Mouse (Mus musculus) embryo, embryonic 9.5 days (tissue): ENCODE results near the gene Mymx.

Source experiments
- DNase-seq: peaks from one replicate; pipeline ENCODE4 v3.0.0-alpha.2; 2017; ENCODE audit errors: extremely low spot score

Mymx gene

DNA sequence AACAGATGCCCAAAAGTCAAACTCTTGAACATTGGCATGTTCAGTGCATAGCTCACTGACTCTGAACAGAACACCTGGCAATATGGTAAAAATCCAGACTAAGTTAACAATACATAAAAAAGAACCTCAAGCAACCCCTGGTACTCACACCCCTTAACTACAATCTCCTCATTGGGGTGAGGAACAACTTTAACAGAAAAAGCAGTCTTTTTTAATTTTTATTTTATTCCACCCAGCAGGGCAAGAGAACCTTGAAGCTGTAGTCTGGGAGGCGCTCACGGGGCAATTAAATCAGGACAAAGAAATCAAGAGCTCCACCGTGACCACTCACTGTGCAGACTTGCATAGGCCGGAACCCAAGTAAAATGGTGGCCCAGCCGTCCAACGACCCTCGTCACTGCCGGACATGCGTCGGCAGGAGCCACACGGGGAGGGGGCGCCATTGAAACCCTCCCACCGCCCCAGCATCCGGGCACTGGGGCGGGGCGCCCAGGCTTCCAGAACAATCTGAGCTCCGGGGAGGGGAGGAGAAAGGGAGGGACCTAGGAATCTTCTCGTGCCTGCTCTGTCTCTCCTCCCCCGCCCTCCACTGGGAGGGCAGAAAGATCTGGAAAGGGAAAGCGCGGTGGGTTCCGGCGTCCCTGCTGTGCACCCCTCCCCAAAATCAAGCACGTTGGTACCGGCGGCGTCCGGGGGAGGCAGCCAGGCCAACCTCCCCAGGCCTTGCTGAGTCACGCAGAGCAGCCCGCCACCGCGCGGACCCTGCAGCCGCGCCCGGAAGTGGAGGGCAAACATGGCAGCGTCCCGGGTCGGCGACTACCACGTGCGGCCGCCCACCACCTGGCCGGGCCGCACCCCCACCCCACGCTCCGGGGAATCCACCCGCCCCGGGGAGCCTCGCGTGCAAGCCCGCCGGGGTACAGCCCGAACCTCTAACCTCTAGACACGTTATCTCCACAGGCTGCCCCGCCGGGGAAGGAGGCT, 29.5 kb downstream of the Mymx start:
- DNase-seq, result peak; percentile 89

GRCm38 (mm10) chr17:45569999-45570398, 31.9 kb downstream of the Mymx start:
- DNase-seq, result no peak

- DNase-seq, result peak; percentile 2
Measured at GRCm38 (mm10) chr17:45568990-45569389, 32.9 kb downstream of the Mymx start.

DNA sequence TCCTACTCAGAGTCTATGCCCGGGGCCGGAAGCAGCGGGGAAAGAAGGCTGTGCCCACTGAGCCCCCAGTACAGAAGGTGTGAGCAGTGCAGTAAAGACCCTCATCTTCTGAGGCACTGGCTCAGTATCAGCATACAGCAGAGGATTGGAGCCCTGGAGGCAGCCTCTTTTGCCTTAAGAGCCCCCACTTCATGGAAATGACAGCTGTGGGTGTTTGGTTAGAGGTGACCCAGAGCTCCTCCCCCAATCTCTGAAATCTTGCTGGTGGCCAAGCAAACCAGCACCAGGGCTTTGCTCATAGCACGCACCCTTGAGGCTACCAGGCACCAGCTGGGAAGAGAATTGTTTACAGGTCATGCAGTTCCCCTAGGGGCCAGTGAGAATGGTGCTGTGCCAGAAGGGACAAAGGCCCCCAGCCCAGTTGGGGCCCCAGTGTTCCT, 34.7 kb downstream of the Mymx start:
- DNase-seq, result peak; percentile 67

- DNase-seq, result peak; percentile 45
Measured at GRCm38 (mm10) chr17:45566360-45567161, 35.3 kb downstream of the Mymx start.

DNA sequence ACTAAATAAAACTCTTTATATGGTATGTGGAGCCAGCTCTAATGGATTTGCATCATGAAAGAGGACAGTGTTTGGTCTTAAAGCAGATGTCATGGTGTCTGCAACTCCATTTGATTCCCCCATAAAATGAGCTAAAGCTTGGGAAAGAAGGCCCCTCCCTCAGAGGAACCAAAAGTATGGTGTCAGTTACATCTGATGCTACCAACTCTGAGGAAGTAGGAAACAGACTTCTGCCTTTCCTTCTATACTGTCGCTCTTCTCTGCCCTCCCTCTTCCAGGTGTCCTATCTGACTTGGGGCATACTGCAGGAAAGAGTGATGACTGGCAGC, 35.9 kb downstream of the Mymx start:
- DNase-seq, result no peak

DNA sequence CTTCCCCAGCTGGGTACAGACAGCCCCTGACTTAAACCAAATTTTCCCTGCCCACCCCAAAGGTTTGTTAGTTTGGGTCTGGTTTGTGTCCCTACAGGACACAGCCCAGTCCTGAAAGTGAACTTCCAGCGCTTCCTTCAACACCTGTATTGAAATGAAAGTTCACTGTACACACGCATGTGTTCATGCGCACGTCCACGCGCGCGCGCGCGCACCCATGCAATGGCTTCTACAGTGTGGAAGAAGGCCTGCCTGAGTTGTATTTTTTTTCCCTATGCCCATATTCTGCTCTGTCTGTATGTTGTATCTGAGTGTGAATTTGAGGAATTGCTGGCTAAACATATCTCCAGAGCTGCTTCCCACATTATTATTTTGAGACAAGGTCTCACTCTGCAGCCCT, 36.8 kb downstream of the Mymx start:
- no peak for DNase-seq

GRCm38 (mm10) chr17:45564531-45565084, 37.3 kb downstream of the Mymx start:
- DNase-seq, result no peak

DNA sequence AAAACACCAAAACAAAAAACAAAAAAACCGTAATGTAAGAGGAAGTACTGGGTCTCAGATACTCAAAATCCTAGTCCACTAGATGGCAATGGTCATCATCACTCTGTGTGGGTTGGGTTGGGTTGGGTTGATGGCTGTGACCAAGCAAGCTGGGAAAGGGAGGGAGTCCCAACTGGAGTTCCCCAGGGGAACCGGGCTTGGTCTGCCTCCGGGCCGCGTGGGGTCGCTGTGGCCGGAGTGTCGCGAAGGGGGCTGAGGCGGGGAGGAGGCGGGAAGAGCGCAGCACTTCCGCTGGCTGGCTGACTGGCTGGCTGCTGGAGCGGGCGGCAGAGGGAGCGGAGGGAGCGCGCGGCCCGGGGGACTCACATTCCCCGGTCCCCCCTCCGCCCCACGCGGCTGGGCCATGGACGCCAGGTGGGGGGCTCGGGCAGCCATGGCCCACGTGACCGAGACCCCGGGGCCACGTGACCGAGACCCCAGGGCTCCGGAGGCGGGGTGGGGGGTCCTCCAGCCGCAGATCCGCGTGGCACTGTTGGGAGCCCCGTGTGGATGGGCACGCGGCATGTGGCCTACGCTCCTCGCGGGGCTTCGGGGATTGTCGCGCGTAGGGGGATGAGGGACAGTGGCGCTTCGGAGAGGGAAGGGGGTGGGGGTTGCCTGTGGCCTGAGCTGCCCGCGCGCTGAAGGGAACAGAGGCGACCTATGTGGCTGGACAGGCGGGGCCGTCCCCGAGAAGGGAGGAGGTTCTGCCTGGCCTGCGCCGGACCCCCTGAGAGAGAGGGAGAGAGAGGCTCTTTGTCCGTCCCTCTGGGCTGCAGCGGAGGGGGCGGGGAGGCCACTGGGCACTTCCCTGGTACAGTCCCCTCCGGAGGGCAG, 38.0 kb downstream of the Mymx start, which contains the start of gene Slc35b2:
Gene Slc35b2, plus strand, starts transcription at position 220 of the 876 bp plus-strand sequence.
- DNase-seq, result peak; percentile 94

DNA sequence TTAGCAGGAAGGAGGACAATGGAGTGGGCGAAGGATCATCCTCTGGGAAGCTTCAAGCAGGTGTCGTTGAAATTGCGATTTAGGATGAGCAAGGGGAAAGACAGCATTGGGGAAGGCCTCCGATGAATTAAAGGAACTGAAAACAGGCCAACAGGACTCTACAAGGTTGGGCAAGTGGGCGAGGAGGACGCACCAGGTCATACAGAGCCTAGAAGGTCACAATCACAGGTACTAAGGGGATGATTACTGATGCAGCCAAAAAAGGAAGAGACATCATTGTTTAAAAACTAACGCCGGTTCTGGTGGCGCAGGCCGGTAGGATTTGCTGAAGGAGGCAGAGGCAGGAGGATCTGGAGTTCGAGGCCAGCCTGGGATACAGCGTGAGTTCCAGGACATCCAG, 38.7 kb downstream of the Mymx start:
- no peak for DNase-seq

DNA sequence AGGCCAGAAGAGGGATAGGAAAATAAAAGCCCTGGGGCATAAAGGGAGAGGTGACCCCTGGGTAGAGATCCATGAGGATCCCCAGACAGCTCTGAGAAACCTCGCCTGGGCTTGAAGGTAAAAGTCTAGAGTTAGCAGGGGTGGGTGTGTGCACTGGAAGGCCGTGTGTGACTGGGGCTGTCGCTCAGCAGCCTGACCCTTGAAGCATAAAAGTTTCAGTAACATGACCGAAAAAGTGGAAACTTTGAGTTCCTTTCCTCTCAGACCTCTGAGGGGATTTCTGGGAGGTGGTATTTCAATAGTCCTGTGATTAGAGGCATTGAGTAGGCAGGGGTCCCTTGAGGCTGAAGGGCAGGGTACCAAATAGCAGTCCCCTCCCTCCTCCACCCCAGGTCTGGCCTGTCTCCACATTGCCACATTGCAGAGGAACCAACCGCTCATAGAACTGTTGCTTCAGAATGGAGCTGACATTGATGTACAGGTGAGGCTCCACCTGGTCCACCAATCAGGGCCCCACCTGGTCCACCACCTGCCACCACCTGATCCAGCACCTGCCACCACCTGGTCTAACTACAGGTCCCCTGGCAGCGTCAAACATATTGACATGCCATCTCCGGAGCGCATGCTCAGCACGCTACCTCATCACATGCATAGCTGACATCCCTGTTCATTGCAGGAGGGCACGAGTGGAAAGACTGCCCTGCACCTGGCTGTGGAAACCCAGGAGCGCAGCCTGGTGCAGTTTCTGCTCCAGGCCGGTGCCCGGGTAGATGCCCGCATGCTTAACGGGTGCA, 42.0 kb downstream of the Mymx start:
- no peak for DNase-seq

DNA sequence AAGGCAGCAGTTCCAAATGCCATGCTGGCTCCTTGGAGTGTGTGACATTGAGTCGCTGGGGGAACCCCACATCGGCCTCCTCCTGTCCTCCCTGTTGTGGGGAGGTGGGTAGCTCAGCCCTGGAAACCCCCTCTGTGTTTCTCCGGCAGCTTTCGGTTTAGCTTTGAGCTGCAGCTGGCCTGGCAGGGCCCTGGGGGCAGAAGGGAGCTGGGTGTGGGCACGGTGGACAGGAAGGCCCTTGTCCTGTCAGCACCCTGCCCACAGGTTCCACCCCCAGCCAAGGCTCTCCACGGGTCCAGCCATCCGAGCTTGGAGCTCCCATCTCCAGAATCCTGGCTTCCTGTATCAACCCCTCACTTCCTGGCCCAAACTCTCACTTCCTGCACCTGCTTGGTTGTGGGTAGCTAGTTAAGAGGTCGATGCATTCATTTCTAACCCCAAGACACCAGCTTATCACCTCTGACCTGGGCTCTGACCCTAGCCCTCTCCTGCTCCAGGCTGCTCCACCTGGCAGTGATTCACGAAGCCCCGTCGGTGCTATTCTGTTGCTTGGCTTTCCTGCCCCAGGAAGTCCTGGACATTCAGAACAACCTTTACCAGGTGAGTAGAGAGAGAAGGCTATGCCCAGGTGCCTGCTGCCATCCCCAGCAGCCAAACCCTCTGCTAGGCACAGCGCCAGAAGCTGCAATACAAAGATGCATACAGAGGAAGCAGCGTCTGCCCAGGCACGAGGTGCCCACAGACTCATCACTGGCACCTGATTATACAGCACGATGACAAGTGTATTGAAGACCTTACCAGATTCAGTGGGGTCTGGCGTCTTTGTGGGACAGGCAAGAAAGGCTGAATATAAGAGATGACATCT, 43.7 kb downstream of the Mymx start:
- no peak for DNase-seq

DNA sequence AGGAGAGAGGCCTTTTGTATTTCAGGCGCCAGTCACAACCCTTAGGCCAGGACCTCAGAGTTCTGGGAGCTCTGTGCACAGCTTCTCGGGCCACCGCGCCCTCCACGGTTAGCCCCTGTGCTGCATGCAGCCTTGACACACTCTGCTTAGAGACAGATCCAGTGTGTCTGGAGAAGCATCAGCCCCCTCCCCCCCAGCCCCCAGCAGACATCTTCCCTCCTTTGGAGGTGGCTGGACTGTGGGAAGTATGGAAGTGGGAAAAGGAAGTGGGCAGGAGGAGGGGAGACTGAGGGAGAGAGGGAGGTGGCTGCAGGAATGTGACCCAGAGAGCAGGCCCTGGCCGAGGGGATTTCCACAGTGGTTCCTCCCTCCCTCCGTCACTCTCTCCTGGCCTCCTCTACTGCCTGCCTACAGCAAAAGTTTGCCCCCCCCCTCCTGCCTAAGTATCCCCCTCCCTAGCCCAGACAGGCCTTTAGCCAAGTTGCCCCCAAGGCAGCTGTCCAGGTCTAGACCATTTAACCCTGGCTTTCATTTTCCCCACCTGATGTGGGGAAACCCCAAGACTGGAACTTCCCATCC, 44.6 kb downstream of the Mymx start:
- no peak for DNase-seq

GRCm38 (mm10) chr17:45556514-45557245, 45.2 kb downstream of the Mymx start:
- no peak for DNase-seq

- no peak for DNase-seq
Measured at GRCm38 (mm10) chr17:45556107-45556489, 45.8 kb downstream of the Mymx start.

- peak; percentile 98 for DNase-seq
Measured at GRCm38 (mm10) chr17:45555452-45556106, 46.3 kb downstream of the Mymx start, which contains the start of gene Nfkbie. Gene Nfkbie, plus strand, starts transcription at chr17:45555703.

DNA sequence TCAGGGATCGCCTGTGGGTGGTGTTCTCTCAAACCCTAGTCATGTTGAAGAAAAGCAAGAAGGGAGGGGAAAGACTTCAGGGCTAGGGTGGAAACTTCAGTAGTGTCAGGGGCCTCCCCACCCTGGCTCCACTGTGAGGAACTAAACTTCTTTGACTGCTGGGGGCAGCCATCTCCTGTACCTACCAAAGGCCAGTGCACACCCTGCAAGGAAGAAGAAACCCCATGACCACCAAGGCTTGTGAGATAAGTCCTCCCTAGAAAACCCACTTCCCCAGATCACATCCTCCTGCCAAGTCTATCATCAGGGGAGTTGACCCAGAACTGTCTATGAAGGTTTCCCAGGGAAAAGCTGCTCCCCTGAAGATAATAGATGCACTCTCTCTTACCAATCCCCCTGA, 47.5 kb downstream of the Mymx start:
- DNase-seq, result no peak

DNA sequence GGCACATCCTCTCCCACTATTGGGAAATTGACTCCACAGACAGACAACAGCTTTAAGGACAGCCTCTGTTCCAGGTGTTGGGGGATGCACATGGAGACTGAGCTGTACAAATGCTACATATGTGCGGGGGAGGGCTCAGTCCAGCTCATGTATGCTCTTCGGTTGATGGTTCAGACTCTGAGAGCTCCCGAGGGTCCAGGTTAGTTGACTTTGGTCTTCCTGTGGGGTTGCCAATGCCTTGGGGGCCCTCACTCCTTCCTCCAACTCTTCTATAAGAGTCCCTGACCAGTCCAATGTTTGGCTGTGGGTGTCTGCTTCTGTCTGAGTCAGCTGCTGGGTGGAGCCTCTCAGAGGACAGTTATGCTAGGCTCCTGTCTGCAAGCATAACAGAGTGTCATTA, 48.8 kb downstream of the Mymx start:
- no peak for DNase-seq
